Mouse (Mus musculus) liver, postnatal 0 days (tissue): ENCODE data around the gene Duxbl3. TPM values are rescaled to one million over a fixed set of nuclear protein-coding genes. Genes with fewer than 3 reads are reported as not detected.
"Not testable (repeated sequence)": the region's sequence is repeated elsewhere in the genome, so short reads cannot be mapped to it uniquely, and the experiment has no call there.

ENCODE experiments used
- ATAC-seq: fragments of 200-750 bp; cut with Nextera tagmentation; 2 replicates; pipeline ENCODE4 v1.8.0; 2017; ENCODE audit warnings: mild to moderate bottlenecking, moderate library complexity
- DNase-seq: peaks from one replicate; pipeline ENCODE4 v3.0.0-alpha.2; 2016
- H3K27ac ChIP-seq: fragments of 300-500 bp; sonication (generic); 2 replicates; pipeline ENCODE4 v1.5.1; 2014; ENCODE audit warnings: antibody characterized with exemption, moderate library complexity, mild to moderate bottlenecking, low read depth
- H3K27me3 ChIP-seq: fragments of 300-500 bp; sonication (generic); 2 replicates; pipeline ENCODE4 v1.6.1; 2014; ENCODE audit warnings: low read length, control low read depth, mixed read lengths; ENCODE audit not compliant: insufficient read depth
- H3K36me3 ChIP-seq: fragments of 300-500 bp; sonication (generic); replicated peaks from 2 replicates; pipeline ENCODE4 v1.6.1; 2014; ENCODE audit warnings: mild to moderate bottlenecking, control low read depth, low read length, moderate library complexity, mixed read lengths; ENCODE audit not compliant: insufficient read depth
- H3K4me1 ChIP-seq: fragments of 300-500 bp; sonication (generic); 2 replicates; pipeline ENCODE4 v1.6.1; 2014; ENCODE audit warnings: antibody characterized with exemption, mild to moderate bottlenecking, control low read depth; ENCODE audit not compliant: insufficient read depth
- H3K4me2 ChIP-seq: fragments of 300-500 bp; sonication (generic); 2 replicates; pipeline ENCODE4 v1.6.1; 2014; ENCODE audit warnings: low read depth, mild to moderate bottlenecking, low read length, moderate library complexity, mixed read lengths
- H3K4me3 ChIP-seq: fragments of 300-500 bp; sonication (generic); 2 replicates; pipeline ENCODE4 v1.5.1; 2014; ENCODE audit warnings: low read depth, low read length
- H3K9ac ChIP-seq: fragments of 300-500 bp; sonication (generic); replicated peaks from 2 replicates; pipeline ENCODE4 v1.6.1; 2014; ENCODE audit warnings: mild to moderate bottlenecking, moderate library complexity
- H3K9me3 ChIP-seq: fragments of 300-500 bp; sonication (generic); 2 replicates; pipeline ENCODE4 v1.6.1; 2016; ENCODE audit warnings: mild to moderate bottlenecking, control low read depth, low read length, mixed read lengths
- CTCF ChIP-seq: sonication (generic); IDR thresholded peaks from 2 replicates; pipeline ENCODE4 v1.5.1; 2016; ENCODE audit warnings: antibody characterized with exemption, low read depth
- EP300 ChIP-seq: IDR thresholded peaks from 2 replicates; pipeline ENCODE4 v1.6.1; 2016; ENCODE audit warnings: antibody characterized with exemption, low read depth, mild to moderate bottlenecking
- WGBS: fragments of 180-500 bp; shearing (Covaris S2); extraction: QIAGEN DNeasy Blood & Tissue Kit; methylation state at CpG from one replicate; pipeline ENCODE4 v1.1.7; 2014; ENCODE audit not compliant: insufficient replicate concordance; 5-methylcytosine and 5-hydroxymethylcytosine counted together
- polyA plus RNA-seq: library from polyadenylated mRNA; unstranded; fragments of >200 nt; fragmentation: Nextera tagmentation; extraction: Ambion mirVana; gene quantifications from 2 replicates; pipeline ENCODE4 v1.2.1, GENCODE M21; 2015

Gene Duxbl3
- not detected in 2 replicates for polyA plus RNA-seq

GRCm38 (mm10) chr14:26257756-26258617 is at the start of gene Duxbl3:
TSS of gene Duxbl3 (plus strand) at chr14:26257962.
- not testable (repeated sequence) for H3K27me3 ChIP-seq, DNase-seq, H3K27ac ChIP-seq, H3K4me1 ChIP-seq, H3K36me3 ChIP-seq, H3K9me3 ChIP-seq, H3K4me2 ChIP-seq, H3K4me3 ChIP-seq, H3K9ac ChIP-seq, ATAC-seq
- no CpG with 5 or more reads among the region's 25 CpGs for WGBS

DNA sequence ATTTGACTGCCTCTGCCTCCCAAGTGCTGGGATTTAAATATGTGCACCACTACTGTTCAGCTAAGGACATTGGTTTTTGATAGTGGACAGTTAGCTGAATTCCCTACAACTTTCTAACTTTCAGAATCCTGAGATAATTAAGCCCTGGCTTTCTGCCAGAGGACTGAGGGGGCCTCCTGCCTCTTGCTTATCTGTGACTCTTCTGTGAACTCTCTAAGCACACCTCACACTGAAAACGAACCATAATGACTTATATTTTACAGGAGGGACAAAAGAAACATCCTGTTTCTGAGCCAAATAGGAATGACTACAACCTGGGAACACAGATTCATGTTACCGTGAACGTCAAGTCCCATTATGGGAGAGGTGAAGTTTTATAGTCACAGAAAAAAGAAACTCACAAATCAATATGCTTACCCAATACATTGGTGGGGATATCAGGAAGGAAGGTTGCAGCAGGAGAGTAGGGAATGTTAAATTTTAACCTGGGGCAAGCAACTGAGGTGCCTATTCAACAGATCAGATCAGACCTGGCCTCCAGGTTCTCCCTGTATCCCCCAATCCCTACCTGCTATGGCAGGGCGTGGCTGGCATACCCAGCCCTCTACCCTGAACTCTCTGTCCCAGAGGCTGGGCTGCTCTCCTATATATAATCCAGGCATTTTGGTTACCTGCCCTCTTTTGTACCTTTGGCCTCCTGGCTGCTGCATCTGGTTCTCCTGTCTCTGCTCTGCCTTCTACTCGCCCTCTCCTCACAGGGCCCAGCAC is 41.3 kb upstream of the Duxbl3 start:
- H3K27me3 ChIP-seq = not testable (repeated sequence)
- no CpG with 5 or more reads among the region's 5 CpGs for WGBS
- ATAC-seq = peak; percentile 99

DNA sequence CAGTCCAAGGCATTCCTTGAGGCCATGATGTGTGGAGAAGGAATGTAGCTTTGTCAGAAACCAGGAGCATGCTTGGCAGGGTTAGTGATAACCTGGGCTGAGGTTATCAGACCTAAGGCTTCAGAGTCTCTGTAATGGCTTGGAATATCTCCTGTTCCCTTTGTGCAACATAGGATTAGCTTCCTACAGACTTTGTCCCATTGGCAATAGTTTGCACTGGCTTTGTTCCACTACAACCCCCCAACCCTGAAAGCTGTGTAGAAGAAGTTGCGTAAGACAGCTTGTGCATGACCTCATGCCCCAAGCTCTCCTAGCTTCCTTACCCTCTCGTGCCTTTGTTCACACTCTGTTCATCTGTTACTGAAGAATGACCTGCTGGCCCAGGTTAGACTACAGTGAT is 20.6 kb upstream of the Duxbl3 start:
- not testable (repeated sequence) for H3K4me1 ChIP-seq, H3K27me3 ChIP-seq, H3K9ac ChIP-seq, H3K9me3 ChIP-seq, DNase-seq, H3K4me3 ChIP-seq, H3K27ac ChIP-seq, H3K36me3 ChIP-seq, H3K4me2 ChIP-seq
- WGBS = no CpG with 5 or more reads among the region's 2 CpGs
- ATAC-seq = peak; percentile 87

More for the DNA sequence above, 41.3 kb upstream of the Duxbl3 start:
- DNase-seq, H3K27ac ChIP-seq, H3K4me2 ChIP-seq, H3K4me3 ChIP-seq, H3K9ac ChIP-seq, H3K4me1 ChIP-seq, H3K36me3 ChIP-seq, H3K9me3 ChIP-seq: not testable (repeated sequence)

- not testable (repeated sequence) for H3K36me3 ChIP-seq, DNase-seq, H3K27ac ChIP-seq, H3K9ac ChIP-seq, H3K9me3 ChIP-seq, H3K4me3 ChIP-seq, H3K27me3 ChIP-seq, ATAC-seq, H3K4me1 ChIP-seq, H3K4me2 ChIP-seq
- no CpG with 5 or more reads among the region's 6 CpGs for WGBS
Measured at GRCm38 (mm10) chr14:26258729-26259128, 967 bp downstream of the Duxbl3 start.

DNA sequence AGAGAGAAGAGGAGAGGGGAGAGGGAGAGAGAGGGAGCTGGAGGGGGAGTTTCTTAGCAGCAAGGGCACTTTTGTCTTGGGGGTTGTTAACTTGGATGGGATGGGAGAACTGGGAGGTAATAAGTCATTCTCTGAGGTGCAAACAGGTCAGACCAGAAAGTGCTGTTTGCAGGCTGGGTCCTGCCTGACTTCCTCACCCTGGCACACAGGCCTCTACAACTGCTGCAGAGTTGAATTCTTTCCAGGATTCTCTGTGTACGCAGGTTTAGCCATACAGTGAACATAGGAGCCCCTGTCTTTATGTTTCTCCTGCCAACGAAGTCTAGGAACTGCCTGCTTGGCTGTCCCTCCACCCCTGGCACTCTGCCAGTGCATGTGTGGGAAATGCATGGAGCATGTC is 29.0 kb downstream of the Duxbl3 start:
- DNase-seq, H3K4me2 ChIP-seq, H3K27ac ChIP-seq, H3K36me3 ChIP-seq, H3K27me3 ChIP-seq, H3K4me1 ChIP-seq, H3K9me3 ChIP-seq, H3K9ac ChIP-seq, ATAC-seq, H3K4me3 ChIP-seq: not testable (repeated sequence)
- no CpG with 5 or more reads among the region's 2 CpGs for WGBS

DNA sequence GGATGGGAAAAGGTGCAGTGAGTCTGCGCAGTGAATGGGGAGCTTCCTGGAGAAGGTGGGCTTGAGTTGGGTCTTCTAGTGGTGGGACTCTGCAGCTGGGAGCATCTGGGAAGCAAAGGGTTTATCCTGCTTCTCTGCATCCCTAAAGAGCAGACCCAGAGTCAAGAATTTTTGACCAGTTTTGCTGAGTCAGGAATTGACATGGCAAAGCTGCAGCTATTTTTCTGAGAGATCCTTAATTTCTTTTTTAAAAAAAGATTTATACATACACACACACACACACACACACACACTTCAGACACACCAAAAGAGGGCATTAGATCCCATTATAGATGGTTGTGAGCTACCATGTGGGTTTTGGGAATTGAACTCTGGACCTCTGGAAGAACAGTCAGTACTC is 36.1 kb downstream of the Duxbl3 start:
- Histone ChIP-seq H3K27me3 (no peaks in the 10 kb centered on the region), H3K9me3 (no peaks in the 10 kb centered on the region), H3K4me3 (no peak overlapping the region), H3K4me2 (no peak overlapping the region), H3K4me1 (no peaks in the 10 kb centered on the region), H3K36me3 (no peaks in the 10 kb centered on the region), H3K9ac (no peak overlapping the region), H3K27ac (no peak overlapping the region)
- 86% methylated on average over 1 of the region's 1 CpGs for WGBS
- ATAC-seq (no peak), DNase-seq (no peak)
- TF ChIP-seq EP300 (no peak), CTCF (no peak)
